Mouse (Mus musculus) liver, postnatal 0 days (tissue): Measurements from ENCODE around the gene Cacna2d2.

Experiments
- CTCF ChIP-seq: sonication (generic); IDR thresholded peaks from 2 replicates; pipeline ENCODE4 v1.5.1; 2016; ENCODE audit warnings: antibody characterized with exemption, low read depth
- EP300 ChIP-seq: IDR thresholded peaks from 2 replicates; pipeline ENCODE4 v1.6.1; 2016; ENCODE audit warnings: antibody characterized with exemption, low read depth, mild to moderate bottlenecking

GRCm38 (mm10) chr9:107575579-107576356 lies 176.4 kb downstream of the Cacna2d2 start:
- TF ChIP-seq CTCF = no peak
- no peak; the same call in 1 of the 2 replicates for TF ChIP-seq EP300
